Mouse (Mus musculus) intestine, embryonic 15.5 days (tissue): Measurements from ENCODE around the gene Hs6st3. TPM values are rescaled to one million over a fixed set of nuclear protein-coding genes. Genes with fewer than 3 reads are reported as not detected.

ENCODE experiments used
- ATAC-seq: fragments of 200-750 bp; cut with Nextera tagmentation; 2 replicates; pipeline ENCODE4 v1.8.0; 2017; ENCODE audit warnings: moderate TSS enrichment, moderate library complexity
- H3K27ac ChIP-seq: fragments of 300-500 bp; sonication (generic); 2 replicates; pipeline ENCODE4 v1.5.1; 2015; ENCODE audit warnings: mild to moderate bottlenecking, inconsistent platforms
- H3K27me3 ChIP-seq: fragments of 300-500 bp; sonication (generic); replicated peaks from 2 replicates; pipeline ENCODE4 v1.6.1; 2015; ENCODE audit warnings: inconsistent platforms
- H3K36me3 ChIP-seq: fragments of 300-500 bp; sonication (generic); 2 replicates; pipeline ENCODE4 v1.6.1; 2015; ENCODE audit warnings: inconsistent platforms
- H3K4me1 ChIP-seq: fragments of 300-500 bp; sonication (generic); replicated peaks from 2 replicates; pipeline ENCODE4 v1.6.1; 2015; ENCODE audit warnings: inconsistent platforms
- H3K4me2 ChIP-seq: fragments of 300-500 bp; sonication (generic); replicated peaks from 2 replicates; pipeline ENCODE4 v1.6.1; 2015; ENCODE audit warnings: mild to moderate bottlenecking, inconsistent platforms
- H3K4me3 ChIP-seq: fragments of 300-500 bp; sonication (generic); replicated peaks from 2 replicates; pipeline ENCODE4 v1.5.1; 2015; ENCODE audit warnings: inconsistent platforms
- H3K9ac ChIP-seq: fragments of 300-500 bp; sonication (generic); 2 replicates; pipeline ENCODE4 v1.6.1; 2015; ENCODE audit warnings: inconsistent platforms
- H3K9me3 ChIP-seq: fragments of 300-500 bp; sonication (generic); 2 replicates; pipeline ENCODE4 v1.6.1; 2016; ENCODE audit warnings: inconsistent platforms
- WGBS: fragments of 180-500 bp; shearing (Covaris S2); methylation state at CpG from one replicate; pipeline ENCODE4 v1.1.7; 2015; 5-methylcytosine and 5-hydroxymethylcytosine counted together
- polyA plus RNA-seq: library from polyadenylated mRNA; unstranded; fragments of >200 nt; fragmentation: Nextera tagmentation; extraction: Ambion mirVana; gene quantifications from 2 replicates; pipeline ENCODE4 v1.2.1, GENCODE M21; 2015

Gene Hs6st3
- polyA plus RNA-seq, 1 experiment from 2014 or later: 0.14 TPM

DNA sequence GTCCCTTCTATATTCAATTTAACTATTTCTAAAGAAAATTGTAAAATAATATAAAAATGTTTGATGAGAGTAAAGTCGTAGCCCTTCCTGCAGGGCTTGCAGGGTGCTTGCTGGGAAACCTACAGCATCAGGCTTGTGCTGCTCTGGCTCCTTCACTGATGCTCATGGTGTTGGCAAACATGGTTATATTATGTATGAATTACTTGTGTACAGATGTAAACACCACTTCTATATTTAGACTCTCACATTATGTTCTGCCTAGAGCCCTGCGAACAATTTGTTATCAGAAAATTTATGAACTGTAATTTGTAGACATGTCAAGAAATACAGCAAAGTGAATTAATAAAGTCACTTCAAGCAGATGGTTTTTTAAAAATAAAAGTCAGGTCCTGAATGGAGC is 474.7 kb downstream of the Hs6st3 start:
- H3K9me3 ChIP-seq: no peaks in the 10 kb centered on the region
- no peak overlapping the region for H3K4me2 ChIP-seq
- no peaks in the 10 kb centered on the region for H3K4me1 ChIP-seq
- H3K27me3 ChIP-seq: no peaks in the 10 kb centered on the region
- H3K4me3 ChIP-seq: no peak overlapping the region
- H3K9ac ChIP-seq: no peak overlapping the region
- 73% methylated on average over 2 of the region's 2 CpGs for WGBS
- ATAC-seq: no peak
- H3K36me3 ChIP-seq: no peaks in the 10 kb centered on the region
- H3K27ac ChIP-seq: no peak overlapping the region

DNA sequence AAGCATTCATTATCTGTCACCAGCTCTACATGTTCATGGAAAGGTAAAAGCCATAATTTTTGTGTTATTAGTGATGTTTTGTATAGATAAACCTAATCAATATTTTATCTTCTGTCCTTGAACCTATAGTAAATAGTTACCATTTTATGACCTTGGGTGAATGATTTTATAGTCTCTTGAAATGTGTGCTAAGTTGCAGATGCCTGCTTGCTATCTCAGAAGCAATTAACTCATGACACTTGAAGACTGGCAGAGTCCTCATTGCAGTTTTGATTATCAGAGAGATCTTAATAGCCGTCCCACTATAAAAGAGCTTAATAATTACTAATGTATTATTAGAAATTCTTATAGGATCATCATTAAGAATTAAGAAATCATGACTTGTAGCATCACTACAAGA is 491.0 kb downstream of the Hs6st3 start:
- Histone ChIP-seq H3K36me3 (no peaks in the 10 kb centered on the region), H3K9me3 (no peaks in the 10 kb centered on the region), H3K4me3 (no peak overlapping the region), H3K4me1 (no peaks in the 10 kb centered on the region), H3K9ac (no peak overlapping the region), H3K27ac (no peak overlapping the region), H3K27me3 (no peaks in the 10 kb centered on the region), H3K4me2 (no peak overlapping the region)
- WGBS: 39% methylated on average over 1 of the region's 1 CpGs
- peak; percentile 62; the same call in 1 of the 2 replicates for ATAC-seq

DNA sequence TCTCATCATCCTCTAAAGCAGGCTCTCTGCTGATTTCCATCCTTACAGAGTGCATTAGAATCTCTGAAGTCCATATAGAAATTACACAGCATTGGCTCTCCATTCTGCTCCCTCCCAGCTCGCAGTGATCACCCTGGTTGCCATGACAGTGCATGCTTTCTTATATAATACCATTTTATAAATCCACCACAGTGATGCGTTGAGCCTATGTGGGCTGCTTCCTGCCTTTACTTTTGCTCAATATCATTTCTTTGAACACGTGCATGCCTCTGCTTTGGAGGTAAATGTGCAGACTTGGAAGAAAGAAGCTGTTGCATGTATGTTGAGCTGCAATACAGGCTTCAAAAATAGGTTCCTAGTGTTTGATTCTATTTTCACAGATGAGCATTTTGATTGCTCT is 494.9 kb downstream of the Hs6st3 start:
- no peak overlapping the region for H3K4me2 ChIP-seq
- H3K27me3 ChIP-seq: no peaks in the 10 kb centered on the region
- no peak for ATAC-seq
- no peaks in the 10 kb centered on the region for H3K4me1 ChIP-seq
- no peak overlapping the region for H3K9ac ChIP-seq
- no peak overlapping the region for H3K4me3 ChIP-seq
- no peaks in the 10 kb centered on the region for H3K9me3 ChIP-seq
- no peak overlapping the region for H3K27ac ChIP-seq
- 72% methylated on average over 3 of the region's 3 CpGs for WGBS
- H3K36me3 ChIP-seq: no peaks in the 10 kb centered on the region

DNA sequence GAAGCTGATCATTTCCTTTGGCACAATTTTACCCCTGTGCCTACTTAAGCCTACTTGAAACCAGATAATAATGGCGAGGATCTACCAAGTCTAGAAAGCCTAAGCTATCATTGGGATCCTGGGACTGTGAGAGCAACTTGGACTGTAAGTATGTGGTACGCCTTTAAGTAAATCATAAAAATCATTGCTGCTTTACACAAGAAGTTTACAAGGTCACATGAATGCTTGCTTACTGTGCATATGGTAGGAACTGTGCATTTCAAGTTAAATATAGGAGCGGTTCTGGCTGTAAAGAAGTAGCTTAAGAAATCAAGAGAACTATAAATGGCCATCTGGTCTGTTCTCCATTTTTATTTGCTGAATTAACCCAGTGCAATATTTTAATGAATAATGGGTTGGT is 495.5 kb downstream of the Hs6st3 start:
- H3K27me3 ChIP-seq: no peaks in the 10 kb centered on the region
- no peaks in the 10 kb centered on the region for H3K4me1 ChIP-seq
- 80% methylated on average over 3 of the region's 3 CpGs for WGBS
- no peak for ATAC-seq
- no peak overlapping the region for H3K4me3 ChIP-seq
- no peak overlapping the region for H3K9ac ChIP-seq
- no peak overlapping the region for H3K4me2 ChIP-seq
- no peaks in the 10 kb centered on the region for H3K9me3 ChIP-seq
- no peak overlapping the region for H3K27ac ChIP-seq
- no peaks in the 10 kb centered on the region for H3K36me3 ChIP-seq

DNA sequence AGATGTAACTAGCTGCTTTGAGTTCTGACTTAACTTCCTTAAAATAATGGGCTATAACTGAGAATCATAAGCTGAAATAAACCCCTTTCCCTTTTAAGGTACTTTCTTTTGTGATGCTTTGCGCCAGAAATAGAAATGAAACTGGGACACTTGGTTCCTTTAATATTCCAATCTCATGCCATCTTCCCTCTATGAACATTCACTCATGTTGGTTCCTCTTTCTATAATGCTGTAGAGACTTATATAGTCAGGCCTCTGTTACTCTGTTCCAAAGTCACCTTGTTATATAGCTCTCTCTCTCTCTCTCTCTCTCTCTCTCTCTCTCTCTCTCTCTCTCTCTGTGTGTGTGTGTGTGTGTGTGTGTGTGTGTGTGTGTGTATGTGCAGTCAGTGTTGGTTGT is 504.7 kb downstream of the Hs6st3 start:
- no peak for ATAC-seq
- Histone ChIP-seq H3K27ac (no peak overlapping the region), H3K9me3 (no peaks in the 10 kb centered on the region), H3K36me3 (no peaks in the 10 kb centered on the region), H3K9ac (no peak overlapping the region), H3K4me3 (no peak overlapping the region), H3K4me2 (no peak overlapping the region), H3K27me3 (no peaks in the 10 kb centered on the region), H3K4me1 (no peaks in the 10 kb centered on the region)
- 95% methylated on average over 1 of the region's 1 CpGs for WGBS

DNA sequence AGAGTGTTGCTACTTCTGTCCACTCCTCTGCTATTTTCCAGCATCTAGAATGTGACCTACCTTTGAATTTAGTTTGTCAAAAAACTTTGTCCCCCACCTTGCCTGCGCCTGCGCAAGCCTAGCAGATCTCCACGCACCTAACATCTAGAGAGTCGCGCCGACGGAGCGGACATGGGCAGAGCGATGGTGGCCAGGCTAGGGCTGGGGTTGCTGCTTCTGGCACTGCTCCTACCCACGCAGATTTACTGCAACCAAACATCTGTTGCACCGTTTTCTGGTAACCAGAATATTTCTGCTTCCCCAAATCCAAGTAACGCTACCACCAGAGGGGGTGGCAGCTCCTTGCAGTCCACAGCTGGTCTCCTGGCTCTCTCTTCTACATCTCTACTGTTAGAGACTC is 505.7 kb downstream of the Hs6st3 start:
- Histone ChIP-seq H3K9me3 (no peaks in the 10 kb centered on the region), H3K36me3 (no peaks in the 10 kb centered on the region), H3K9ac (no peak overlapping the region), H3K4me3 (no peak overlapping the region), H3K27me3 (no peaks in the 10 kb centered on the region), H3K27ac (no peak overlapping the region), H3K4me2 (no peak overlapping the region), H3K4me1 (no peaks in the 10 kb centered on the region)
- ATAC-seq: no peak
- 94% methylated on average over 12 of the region's 12 CpGs for WGBS

DNA sequence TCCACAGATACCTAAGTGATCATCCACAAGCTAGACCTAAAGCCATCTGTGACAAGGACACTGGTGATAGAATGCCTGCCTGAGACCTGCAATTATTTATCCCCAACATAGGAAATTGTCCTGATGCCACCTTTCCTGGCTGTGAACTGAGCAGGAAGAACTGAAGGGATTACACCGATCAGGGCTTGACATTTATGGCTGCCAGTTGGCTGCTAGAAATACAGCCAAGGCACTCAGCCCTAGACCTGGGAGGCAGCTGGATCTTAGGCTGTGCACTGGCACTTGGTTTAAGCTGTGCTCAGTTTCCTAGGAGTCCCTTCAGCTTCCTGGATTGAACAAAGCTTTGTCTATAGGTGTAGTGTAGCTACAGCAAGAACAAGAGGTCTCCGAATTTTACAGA is 518.8 kb downstream of the Hs6st3 start:
- Histone ChIP-seq H3K4me3 (no peak overlapping the region), H3K27ac (no peak overlapping the region), H3K4me1 (no peaks in the 10 kb centered on the region), H3K36me3 (no peaks in the 10 kb centered on the region), H3K9ac (no peak overlapping the region), H3K4me2 (no peak overlapping the region), H3K27me3 (no peaks in the 10 kb centered on the region), H3K9me3 (no peaks in the 10 kb centered on the region)
- no peak for ATAC-seq
- 63% methylated on average over 2 of the region's 2 CpGs for WGBS

DNA sequence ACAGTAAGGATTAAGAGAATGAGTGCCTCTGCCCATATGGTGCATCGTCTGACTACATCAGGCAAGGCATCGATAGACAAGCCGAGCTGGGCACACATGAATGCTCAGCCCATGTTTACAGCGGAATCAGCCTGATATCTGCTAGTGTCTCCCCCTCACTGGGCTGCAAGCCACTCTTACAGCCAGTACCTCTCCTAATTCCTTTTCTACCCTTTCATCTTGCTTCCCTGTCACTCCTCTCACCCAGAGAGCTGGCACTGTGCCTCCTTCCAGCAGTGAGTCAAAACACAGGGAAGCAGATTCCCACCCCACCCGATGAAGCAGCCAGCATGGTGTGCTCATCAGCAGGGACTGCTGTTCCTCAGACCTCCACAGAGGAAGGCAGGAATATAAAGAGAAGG is 527.6 kb downstream of the Hs6st3 start:
- Histone ChIP-seq H3K9me3 (no peaks in the 10 kb centered on the region), H3K36me3 (no peaks in the 10 kb centered on the region), H3K4me1 (no peaks in the 10 kb centered on the region), H3K4me3 (no peak overlapping the region), H3K9ac (no peak overlapping the region), H3K27me3 (no peaks in the 10 kb centered on the region), H3K4me2 (no peak overlapping the region), H3K27ac (no peak overlapping the region)
- 76% methylated on average over 5 of the region's 5 CpGs for WGBS
- ATAC-seq: no peak

DNA sequence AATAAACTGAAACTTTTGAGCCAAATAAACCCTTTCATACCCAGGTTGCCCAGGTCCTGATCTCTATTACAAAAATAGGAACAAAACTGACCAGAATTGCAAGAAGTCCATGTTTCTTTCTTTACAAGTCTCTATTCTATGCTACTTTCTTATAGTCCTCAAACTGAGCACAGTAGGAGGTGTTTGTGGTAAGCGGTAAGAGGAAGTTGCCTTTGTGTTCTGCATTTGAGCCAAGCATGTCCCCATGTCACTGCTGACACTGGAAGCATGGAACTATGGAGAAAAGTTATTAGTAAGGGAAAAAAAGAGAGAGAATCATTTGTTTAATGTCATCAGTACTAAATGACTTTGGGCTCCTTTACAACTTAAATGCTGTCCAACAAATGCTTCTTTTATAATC is 529.3 kb downstream of the Hs6st3 start:
- H3K9ac ChIP-seq: no peak overlapping the region
- H3K4me2 ChIP-seq: no peak overlapping the region
- H3K4me3 ChIP-seq: no peak overlapping the region
- no peaks in the 10 kb centered on the region for H3K36me3 ChIP-seq
- no peak for ATAC-seq
- H3K9me3 ChIP-seq: no peaks in the 10 kb centered on the region
- no peak overlapping the region for H3K27ac ChIP-seq
- whole genome bisulfite sequencing: 83% methylated on average over 1 of the region's 1 CpGs
- H3K4me1 ChIP-seq: no peaks in the 10 kb centered on the region
- no peaks in the 10 kb centered on the region for H3K27me3 ChIP-seq

DNA sequence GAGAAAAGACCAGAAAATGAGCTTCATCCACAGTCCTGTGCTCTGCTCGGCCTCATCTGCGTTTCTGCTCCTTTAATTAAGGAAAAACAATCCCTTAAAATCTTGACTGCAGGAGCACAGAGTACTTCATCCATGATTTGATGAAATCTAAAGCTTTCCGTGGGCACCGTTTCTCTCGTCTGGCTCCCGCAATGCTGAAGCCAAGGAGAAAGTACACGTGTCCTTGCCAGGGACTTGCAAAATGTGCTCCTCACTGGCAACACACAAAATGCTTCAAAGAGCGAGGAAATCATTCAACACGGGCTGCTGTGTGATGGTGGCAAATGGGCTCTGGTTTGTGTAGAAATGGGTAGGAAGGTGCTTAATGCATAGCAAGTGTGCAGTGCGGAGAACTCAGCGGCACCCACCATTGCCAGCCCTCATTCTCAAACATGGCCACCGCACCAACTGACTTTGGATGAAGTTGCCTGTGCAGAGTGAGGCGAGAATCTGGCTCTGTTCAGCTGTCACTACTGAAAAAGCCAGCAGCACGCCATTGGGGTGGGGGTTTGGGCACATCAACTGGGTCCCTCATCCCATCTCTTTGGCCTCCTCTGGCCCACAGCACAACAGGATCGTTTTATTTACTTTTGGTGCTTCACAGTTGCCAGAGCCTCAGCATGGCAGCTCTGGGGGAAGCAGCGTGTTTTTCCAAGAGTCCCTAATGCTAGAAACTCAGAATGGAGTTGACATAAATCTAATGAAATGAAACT is 532.9 kb downstream of the Hs6st3 start:
- H3K4me1 ChIP-seq: no peaks in the 10 kb centered on the region
- H3K36me3 ChIP-seq: no peaks in the 10 kb centered on the region
- no peaks in the 10 kb centered on the region for H3K9me3 ChIP-seq
- H3K4me2 ChIP-seq: no peak overlapping the region
- no peak overlapping the region for H3K4me3 ChIP-seq
- H3K27ac ChIP-seq: no peak overlapping the region
- no peak for ATAC-seq
- 86% methylated on average over 16 of the region's 16 CpGs for WGBS
- H3K9ac ChIP-seq: no peak overlapping the region
- H3K27me3 ChIP-seq: no peaks in the 10 kb centered on the region

DNA sequence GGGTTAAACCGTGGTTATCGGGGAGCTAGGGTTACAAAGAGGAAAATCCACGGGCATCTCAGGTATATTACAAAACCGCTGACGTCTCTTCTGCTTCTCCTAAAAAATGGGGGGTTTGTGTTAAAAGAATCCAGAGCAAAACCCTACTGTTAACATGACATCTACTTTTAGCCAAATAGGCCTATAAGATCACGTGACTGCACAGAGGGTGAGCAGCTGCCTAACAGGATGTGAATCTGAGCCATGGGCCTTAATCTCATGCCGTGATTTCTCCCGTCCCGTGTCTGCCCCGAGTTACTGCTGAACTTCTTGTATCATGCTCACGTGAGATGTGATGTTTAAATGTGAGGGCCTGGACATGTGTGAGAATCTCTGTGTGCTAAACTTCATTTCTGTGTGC is 540.4 kb downstream of the Hs6st3 start:
- WGBS: 86% methylated on average over 11 of the region's 11 CpGs
- Histone ChIP-seq H3K4me1 (no peaks in the 10 kb centered on the region), H3K36me3 (no peaks in the 10 kb centered on the region), H3K9ac (no peak overlapping the region), H3K4me3 (no peak overlapping the region), H3K4me2 (no peak overlapping the region), H3K27me3 (no peaks in the 10 kb centered on the region), H3K9me3 (no peaks in the 10 kb centered on the region), H3K27ac (no peak overlapping the region)
- no peak for ATAC-seq

DNA sequence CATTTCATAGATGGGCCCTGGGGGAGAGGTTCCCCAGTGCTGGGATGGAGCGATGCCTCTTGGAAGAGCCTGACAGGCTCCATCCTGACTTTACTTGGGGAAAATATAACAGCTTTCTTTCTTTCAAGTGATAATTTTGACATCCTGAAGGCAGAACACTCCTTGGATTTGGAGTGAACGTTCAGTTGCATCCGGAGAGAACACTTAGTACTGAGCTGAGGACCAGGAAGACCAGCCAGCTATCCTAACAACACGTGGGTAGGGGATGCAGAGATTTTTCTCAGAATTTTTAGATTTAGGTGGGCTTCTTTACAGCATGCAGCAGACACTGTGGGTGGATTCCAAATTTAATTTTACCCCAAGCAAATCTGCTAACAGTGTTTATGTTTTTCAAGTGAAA is 541.9 kb downstream of the Hs6st3 start:
- Histone ChIP-seq H3K4me3 (no peak overlapping the region), H3K4me2 (no peak overlapping the region), H3K9ac (no peak overlapping the region), H3K9me3 (no peaks in the 10 kb centered on the region), H3K36me3 (no peaks in the 10 kb centered on the region), H3K27ac (no peak overlapping the region), H3K4me1 (no peaks in the 10 kb centered on the region), H3K27me3 (no peaks in the 10 kb centered on the region)
- 90% methylated on average over 4 of the region's 4 CpGs for WGBS
- no peak for ATAC-seq

DNA sequence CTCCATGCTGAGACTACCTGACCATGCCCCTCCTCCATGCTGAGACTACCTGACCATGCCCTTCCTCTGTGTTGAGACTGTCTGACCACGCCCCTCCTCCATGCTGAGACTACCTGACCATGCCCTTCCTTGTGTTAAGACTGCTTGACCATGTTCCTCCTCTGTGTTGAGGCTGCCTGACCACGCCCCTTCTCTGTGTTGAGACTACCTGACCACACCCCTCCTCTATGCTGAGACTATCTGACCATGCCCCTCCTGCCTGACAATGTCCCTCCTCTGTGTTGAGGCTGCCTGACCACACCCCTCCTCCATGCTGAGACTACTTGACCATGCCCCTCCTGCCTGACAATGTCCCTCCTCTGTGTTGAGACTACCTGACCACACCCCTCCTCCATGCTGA is 549.7 kb downstream of the Hs6st3 start:
- no peaks in the 10 kb centered on the region for H3K9me3 ChIP-seq
- H3K4me3 ChIP-seq: no peak overlapping the region

More for the DNA sequence above, 549.7 kb downstream of the Hs6st3 start:
- Histone ChIP-seq H3K27me3 (no peaks in the 10 kb centered on the region), H3K27ac (no peak overlapping the region), H3K36me3 (no peaks in the 10 kb centered on the region), H3K4me2 (no peak overlapping the region), H3K9ac (no peak overlapping the region), H3K4me1 (no peaks in the 10 kb centered on the region)
- no peak for ATAC-seq
- 91% methylated on average over 2 of the region's 2 CpGs for WGBS
